Mouse (Mus musculus) embryonic facial prominence, embryonic 15.5 days (tissue): Measurements from ENCODE around the gene Prmt8. TPM values are rescaled to one million over a fixed set of nuclear protein-coding genes. Genes with fewer than 3 reads are reported as not detected.

Source experiments
- ATAC-seq: fragments of 200-750 bp; cut with Nextera tagmentation; 2 replicates; pipeline ENCODE4 v1.8.0; 2017; ENCODE audit warnings: low read depth, moderate TSS enrichment; ENCODE audit not compliant: insufficient number of reproducible peaks, low FRiP score, low TSS enrichment
- H3K27ac ChIP-seq: fragments of 300-500 bp; sonication (generic); replicated peaks from 2 replicates; pipeline ENCODE4 v1.5.1; 2015; ENCODE audit warnings: mild to moderate bottlenecking, inconsistent platforms
- H3K27me3 ChIP-seq: fragments of 300-500 bp; sonication (generic); 2 replicates; pipeline ENCODE4 v1.6.1; 2015; ENCODE audit warnings: inconsistent platforms
- H3K36me3 ChIP-seq: fragments of 300-500 bp; sonication (generic); 2 replicates; pipeline ENCODE4 v1.6.1; 2015; ENCODE audit warnings: mild to moderate bottlenecking, inconsistent platforms
- H3K4me1 ChIP-seq: fragments of 300-500 bp; sonication (generic); 2 replicates; pipeline ENCODE4 v1.6.1; 2015; ENCODE audit warnings: inconsistent platforms
- H3K4me2 ChIP-seq: fragments of 300-500 bp; sonication (generic); replicated peaks from 2 replicates; pipeline ENCODE4 v1.6.1; 2015; ENCODE audit warnings: mild to moderate bottlenecking, inconsistent platforms
- H3K4me3 ChIP-seq: fragments of 300-500 bp; sonication (generic); replicated peaks from 2 replicates; pipeline ENCODE4 v1.5.1; 2015; ENCODE audit warnings: mild to moderate bottlenecking, inconsistent platforms
- H3K9ac ChIP-seq: fragments of 300-500 bp; sonication (generic); 2 replicates; pipeline ENCODE4 v1.6.1; 2015; ENCODE audit warnings: inconsistent platforms
- H3K9me3 ChIP-seq: fragments of 300-500 bp; sonication (generic); replicated peaks from 2 replicates; pipeline ENCODE4 v1.6.1; 2016; ENCODE audit warnings: inconsistent platforms
- whole genome bisulfite sequencing: fragments of 180-500 bp; shearing (Covaris S2); methylation state at CpG from one replicate; pipeline ENCODE4 v1.1.7; 2015; 5-methylcytosine and 5-hydroxymethylcytosine counted together
- polyA plus RNA-seq: library from polyadenylated mRNA; unstranded; fragments of >200 nt; fragmentation: Nextera tagmentation; extraction: Ambion mirVana; gene quantifications from 2 replicates; pipeline ENCODE4 v1.2.1, GENCODE M21; 2015

Prmt8 gene
- 1.1 and 2.0 TPM in 2 replicates for polyA plus RNA-seq

DNA sequence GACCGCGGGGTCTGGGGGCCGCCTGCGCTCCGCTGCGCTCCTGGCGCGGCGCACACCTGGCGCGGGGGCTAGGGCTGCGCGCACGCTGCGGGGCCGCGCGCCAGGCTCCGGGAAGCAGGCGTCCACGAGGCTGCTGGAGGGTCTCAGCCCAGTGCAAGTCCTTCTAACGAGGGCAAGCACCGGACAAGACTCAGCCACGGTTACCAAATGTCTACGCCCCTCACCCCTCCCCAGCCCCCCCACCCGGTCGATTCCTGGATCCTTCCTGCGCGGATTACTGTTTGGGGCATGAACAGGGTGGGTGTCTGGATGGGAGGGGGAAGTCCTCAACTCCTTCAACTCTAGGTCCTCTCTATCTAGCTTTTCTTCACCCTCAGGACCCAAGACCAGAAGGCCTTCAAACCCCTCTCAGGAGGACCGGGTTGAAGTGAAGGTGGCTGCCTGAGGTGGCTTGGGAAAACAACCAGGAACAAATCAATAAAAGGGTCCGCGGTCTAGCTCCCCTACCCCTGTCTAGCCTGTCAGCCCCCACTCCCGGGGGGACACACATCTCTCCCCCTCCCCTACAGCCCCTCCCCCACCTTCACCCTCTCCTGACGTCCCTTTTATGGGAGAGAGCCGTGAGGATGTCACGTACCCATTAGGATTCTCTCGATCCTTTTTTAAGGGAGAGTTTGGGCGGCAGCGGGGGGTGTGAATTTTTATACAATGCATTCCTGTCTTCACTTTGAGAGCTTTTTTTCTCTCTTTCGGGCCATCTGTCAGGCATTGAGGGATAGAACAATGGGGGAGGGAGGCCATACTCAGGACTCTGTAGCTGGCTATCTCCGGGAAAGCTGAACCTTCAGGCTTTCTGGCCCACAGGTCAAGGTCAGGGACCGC lies at the start of gene Prmt8:
Gene Prmt8, minus strand, starts transcription at position 198 of the 882 bp plus-strand sequence.
- Histone ChIP-seq H3K27ac (no peak within 1 kb of the TSS), H3K27me3 (peaks cover 80% of the 10 kb centered on the region), H3K4me3 (peak within 1 kb of the TSS; percentile 43), H3K9ac (no peak within 1 kb of the TSS), H3K9me3 (no peaks in the 10 kb centered on the region), H3K4me1 (peaks cover 39% of the 10 kb centered on the region), H3K4me2 (peak within 1 kb of the TSS; percentile 80), H3K36me3 (no peaks in the 10 kb centered on the region)
- 1% methylated on average over 40 of the region's 42 CpGs for WGBS
- ATAC-seq = no peak

DNA sequence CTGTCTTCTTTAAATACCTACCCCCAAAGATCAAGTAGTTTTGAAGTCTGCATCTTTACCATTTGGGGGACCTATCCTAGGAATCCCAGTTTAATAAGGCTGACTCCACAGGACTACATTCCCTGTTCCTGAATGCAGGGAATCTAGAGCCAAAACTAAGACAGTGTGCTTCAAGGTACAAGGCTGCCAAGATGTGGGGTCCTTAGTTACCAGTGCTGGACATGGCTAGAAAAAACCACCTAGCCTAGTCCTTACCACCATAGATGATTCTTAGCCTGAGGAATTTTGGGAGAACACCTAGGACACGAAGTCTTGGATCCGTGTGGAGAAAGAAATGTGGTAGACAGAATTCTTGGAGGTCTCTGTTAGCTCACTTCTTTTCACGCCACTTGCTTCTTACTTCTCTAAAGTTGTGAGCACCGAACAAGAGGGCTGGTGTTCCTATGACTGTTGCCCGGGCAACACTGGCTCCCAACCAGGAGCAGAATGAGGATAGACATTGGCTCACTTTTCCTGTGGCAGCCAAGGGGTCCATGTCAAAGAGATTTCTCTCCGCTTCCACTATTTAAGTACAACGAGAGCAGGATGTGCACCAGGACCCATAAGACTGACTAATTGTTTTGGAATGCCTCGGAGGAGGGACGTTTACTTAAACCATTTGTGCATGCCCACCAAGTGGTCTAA lies 33.9 kb upstream of the Prmt8 start:
- no peaks in the 10 kb centered on the region for H3K36me3 ChIP-seq

DNA sequence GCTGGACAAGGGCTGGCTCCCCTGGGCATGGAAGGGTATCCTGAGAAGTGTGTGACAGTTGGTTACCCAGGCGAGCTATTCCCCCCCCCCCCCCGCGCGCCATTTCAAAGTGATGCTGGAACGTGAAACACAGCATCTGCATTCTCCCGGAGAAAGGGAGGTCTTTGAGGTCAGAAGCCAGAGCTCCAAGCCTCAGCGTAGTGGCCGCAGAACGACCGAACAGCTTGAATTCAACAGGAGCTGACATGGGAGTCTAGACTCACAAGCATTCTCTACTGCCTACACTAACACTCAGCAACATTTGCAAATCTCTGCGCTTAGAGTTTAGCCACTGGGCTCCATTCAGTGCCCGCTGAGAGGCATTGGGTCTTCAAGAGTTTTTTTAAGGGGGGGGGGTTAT lies 32.9 kb upstream of the Prmt8 start:
- no peaks in the 10 kb centered on the region for H3K4me1 ChIP-seq
- H3K4me2 ChIP-seq = no peak overlapping the region
- WGBS = 69% methylated on average over 12 of the region's 12 CpGs
- ATAC-seq = no peak
- H3K27me3 ChIP-seq = no peaks in the 10 kb centered on the region
- H3K9me3 ChIP-seq = no peaks in the 10 kb centered on the region
- no peak overlapping the region for H3K27ac ChIP-seq
- H3K4me3 ChIP-seq = no peak overlapping the region
- no peak overlapping the region for H3K9ac ChIP-seq
- H3K36me3 ChIP-seq = no peaks in the 10 kb centered on the region

More for the DNA sequence above, 33.9 kb upstream of the Prmt8 start:
- H3K9ac ChIP-seq = no peak overlapping the region
- H3K4me3 ChIP-seq = no peak overlapping the region
- H3K4me2 ChIP-seq = no peak overlapping the region
- no peaks in the 10 kb centered on the region for H3K4me1 ChIP-seq
- H3K9me3 ChIP-seq = no peaks in the 10 kb centered on the region
- WGBS = 56% methylated on average over 9 of the region's 9 CpGs
- no peaks in the 10 kb centered on the region for H3K27me3 ChIP-seq
- ATAC-seq = peak; percentile 24; the same call in 1 of the 2 replicates
- H3K27ac ChIP-seq = no peak overlapping the region

DNA sequence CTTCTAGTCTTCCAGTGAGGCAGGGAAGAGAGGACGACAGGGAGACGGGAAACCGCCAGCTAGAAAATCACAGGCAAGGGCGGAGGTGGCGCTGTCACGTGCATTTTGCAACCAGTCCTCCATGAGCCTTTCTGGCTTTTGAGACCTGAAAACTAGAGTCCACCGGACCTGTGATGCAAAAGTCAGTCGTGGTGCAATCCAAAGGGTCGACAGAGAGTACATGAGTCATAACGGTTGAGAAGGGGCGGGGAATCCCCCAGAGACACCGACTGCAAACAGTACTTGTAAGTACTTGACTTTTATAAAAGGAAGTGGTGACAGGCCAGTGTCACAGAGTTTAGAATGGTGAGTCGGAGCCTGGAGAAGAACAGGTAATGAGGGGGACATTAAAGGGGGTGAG lies 20.8 kb upstream of the Prmt8 start:
- no peaks in the 10 kb centered on the region for H3K27me3 ChIP-seq
- no peaks in the 10 kb centered on the region for H3K4me1 ChIP-seq
- ATAC-seq = no peak
- no peaks in the 10 kb centered on the region for H3K36me3 ChIP-seq
- no peak overlapping the region for H3K4me2 ChIP-seq
- WGBS = 62% methylated on average over 13 of the region's 13 CpGs
- H3K9ac ChIP-seq = no peak overlapping the region
- H3K9me3 ChIP-seq = no peaks in the 10 kb centered on the region
- H3K27ac ChIP-seq = no peak overlapping the region
- H3K4me3 ChIP-seq = no peak overlapping the region

DNA sequence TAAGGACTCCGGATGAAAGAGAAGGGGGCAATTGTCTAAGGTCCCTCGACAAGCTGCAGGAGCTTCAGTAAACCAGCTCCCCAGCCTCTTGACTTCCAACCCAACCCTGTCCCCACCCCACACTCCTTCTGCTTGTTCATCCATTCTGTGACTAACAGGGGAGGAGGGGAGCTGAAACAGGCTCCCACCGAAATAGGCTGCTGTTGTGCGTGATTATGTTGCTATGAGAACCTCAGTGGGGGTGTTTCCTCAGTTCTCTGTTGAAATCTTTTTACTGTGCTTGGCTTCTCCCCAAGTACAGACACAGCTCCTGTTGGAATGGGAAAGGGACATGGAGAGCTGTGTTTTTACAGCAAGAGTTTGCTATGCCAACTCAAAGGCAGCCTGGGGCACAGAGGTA lies 1.5 kb upstream of the Prmt8 start:
- Histone ChIP-seq H3K4me2 (no peak overlapping the region), H3K9ac (no peak overlapping the region), H3K4me1 (peaks cover 38% of the 10 kb centered on the region), H3K4me3 (no peak overlapping the region), H3K9me3 (no peaks in the 10 kb centered on the region), H3K36me3 (no peaks in the 10 kb centered on the region), H3K27ac (no peak overlapping the region), H3K27me3 (peaks cover 67% of the 10 kb centered on the region)
- ATAC-seq = no peak
- 38% methylated on average over 4 of the region's 4 CpGs for WGBS

DNA sequence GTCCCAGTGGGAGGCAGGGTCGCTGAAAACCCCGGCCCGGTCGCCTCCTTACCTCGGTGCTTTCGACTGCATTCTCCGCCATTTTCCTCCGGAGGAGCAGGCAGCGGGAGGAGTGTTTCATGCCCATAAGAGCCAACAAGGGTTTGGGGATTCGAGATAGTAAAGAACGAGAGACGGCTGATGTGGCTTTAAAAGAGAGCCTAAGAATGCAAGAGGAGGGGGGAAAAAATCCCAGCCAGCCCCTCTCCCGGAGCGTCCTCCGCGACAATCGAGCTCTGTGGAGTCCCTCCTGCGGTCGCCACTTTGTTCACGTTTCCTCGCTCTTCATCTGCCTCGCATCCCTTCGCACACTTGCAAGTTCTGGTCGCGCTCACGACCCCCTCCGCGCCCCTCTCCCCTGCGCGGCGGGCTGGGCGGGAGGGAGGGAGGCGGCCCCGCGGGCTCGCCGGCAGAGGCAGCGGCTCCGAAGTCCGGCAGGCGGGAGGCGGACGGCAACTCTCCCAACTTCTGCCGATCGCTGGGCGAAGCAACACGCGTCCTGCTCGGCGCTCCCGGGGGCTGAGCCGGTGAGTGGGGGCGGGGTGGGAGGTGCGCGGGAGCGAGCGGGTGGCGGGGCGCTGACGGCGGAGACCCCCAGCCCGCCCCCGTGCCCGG lies 524 bp downstream of the Prmt8 start:
- Histone ChIP-seq H3K4me1 (peaks cover 39% of the 10 kb centered on the region), H3K9ac (no peak overlapping the region), H3K4me3 (peak overlapping the region; percentile 43), H3K27ac (no peak overlapping the region), H3K36me3 (no peaks in the 10 kb centered on the region), H3K27me3 (peaks cover 83% of the 10 kb centered on the region), H3K9me3 (no peaks in the 10 kb centered on the region), H3K4me2 (peak overlapping the region; percentile 80)
- WGBS = under 1% methylated on average over 59 of the region's 64 CpGs
- ATAC-seq = no peak

DNA sequence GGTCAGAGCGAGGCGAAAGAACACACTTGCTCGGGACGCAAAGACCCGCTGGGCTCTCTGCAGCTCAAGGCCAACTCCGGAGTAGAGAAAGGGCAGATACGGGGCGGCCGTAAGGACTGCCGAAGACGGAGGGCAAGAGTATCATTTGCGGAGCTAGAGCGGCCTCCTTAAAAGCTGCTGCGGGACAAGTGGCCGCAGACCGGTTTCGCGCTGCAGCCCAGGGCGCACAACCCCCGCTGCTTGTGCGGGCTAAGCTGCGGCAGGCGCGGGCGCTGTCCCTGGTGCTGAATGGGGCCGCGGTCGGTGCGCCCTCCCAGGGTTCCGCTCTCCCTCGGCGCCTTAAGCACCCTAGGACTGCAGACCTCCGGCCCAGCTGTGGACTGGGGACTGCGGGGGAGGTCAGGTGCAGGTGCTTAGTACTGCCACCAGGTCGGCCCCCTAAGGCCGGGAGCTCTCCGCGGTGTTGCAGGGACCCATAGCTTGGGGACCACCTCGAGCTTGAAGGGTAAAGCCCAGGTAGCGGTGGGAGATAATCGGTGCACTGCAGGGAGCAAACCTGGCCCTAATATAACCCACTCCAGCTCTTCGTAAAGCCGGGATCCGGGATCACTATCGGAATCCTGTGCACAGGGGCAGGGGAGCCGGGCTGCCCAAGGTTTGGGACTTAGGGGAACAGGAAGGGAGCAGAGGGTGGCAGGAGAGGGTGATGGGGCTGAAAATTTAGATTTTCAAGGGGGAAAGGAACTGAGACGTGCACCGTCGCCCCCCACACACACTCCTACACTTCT lies 1.4 kb downstream of the Prmt8 start:
- Histone ChIP-seq H3K4me1 (peaks cover 39% of the 10 kb centered on the region), H3K4me2 (peak overlapping the region; percentile 80), H3K27me3 (peaks cover 92% of the 10 kb centered on the region), H3K36me3 (no peaks in the 10 kb centered on the region), H3K9me3 (no peaks in the 10 kb centered on the region), H3K27ac (no peak overlapping the region), H3K9ac (no peak overlapping the region), H3K4me3 (peak overlapping the region; percentile 43)
- WGBS = under 1% methylated on average over 49 of the region's 49 CpGs
- peak; percentile 80 for ATAC-seq

DNA sequence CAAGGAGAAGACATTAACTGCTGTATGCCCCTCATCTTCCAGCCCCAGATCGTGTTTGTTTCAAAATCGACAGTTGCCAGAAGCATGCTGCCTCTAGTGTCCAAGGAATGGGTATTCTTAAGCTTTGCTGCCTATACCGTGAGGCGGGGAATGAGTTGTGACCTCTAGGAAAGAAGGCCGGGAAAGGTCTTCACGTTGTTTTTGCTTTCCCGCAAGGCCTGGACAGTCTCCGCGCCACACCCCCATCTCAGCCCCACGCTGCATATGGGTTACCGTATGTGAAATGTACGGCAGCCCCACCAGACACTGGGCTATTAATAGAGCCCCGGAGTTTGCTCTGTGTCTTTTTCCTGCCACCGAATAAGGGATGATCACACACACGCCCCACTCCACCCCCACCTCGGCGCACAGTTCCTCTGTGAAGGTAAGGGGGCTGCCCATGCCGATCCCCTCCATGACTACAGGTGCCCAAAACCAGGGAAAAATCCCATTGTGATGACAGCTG lies 2.0 kb downstream of the Prmt8 start:
- Histone ChIP-seq H3K9ac (no peak overlapping the region), H3K36me3 (no peaks in the 10 kb centered on the region), H3K4me2 (peak overlapping the region; percentile 80), H3K9me3 (no peaks in the 10 kb centered on the region), H3K27ac (no peak overlapping the region), H3K27me3 (peaks cover 88% of the 10 kb centered on the region), H3K4me3 (peak overlapping the region; percentile 43), H3K4me1 (peaks cover 39% of the 10 kb centered on the region)
- 0 out of 2 replicates have a peak, but pooled peaks have one; percentile 11 for ATAC-seq
- 2% methylated on average over 18 of the region's 18 CpGs for WGBS

DNA sequence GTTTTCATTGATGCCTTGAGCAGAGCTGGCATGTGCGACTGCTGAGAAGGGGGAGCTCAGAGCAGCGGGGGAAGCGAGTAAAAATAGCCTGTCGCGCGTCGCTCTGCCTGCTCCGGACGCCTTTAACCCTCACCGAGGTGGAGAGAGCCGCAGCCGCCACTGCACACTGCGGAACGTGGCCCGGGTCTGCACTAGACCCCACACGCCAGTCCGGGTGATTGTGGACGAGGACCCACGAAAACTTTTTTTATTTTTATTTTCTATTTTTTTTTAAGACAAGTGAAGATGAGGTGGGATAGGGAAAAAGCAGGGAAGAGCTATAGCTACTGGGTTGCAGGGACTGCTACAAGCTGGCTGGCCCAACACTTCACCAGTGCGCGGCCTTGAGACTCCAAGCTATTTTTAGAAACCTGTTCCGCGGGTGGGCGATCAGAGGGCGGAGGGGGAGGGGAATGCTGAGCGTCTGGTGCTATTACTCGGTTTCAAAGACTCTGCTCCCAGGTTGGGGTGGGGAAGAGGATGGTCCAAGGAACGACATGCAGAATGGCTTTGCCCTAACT lies 2.6 kb downstream of the Prmt8 start:
- under 1% methylated on average over 28 of the region's 28 CpGs for WGBS
- H3K9ac ChIP-seq = no peak overlapping the region
- no peak for ATAC-seq
- H3K27me3 ChIP-seq = peaks cover 83% of the 10 kb centered on the region
- peak overlapping the region; percentile 43 for H3K4me3 ChIP-seq
- H3K36me3 ChIP-seq = no peaks in the 10 kb centered on the region
- H3K9me3 ChIP-seq = no peaks in the 10 kb centered on the region
- H3K4me2 ChIP-seq = peak overlapping the region; percentile 80
- peaks cover 39% of the 10 kb centered on the region for H3K4me1 ChIP-seq
- H3K27ac ChIP-seq = no peak overlapping the region

DNA sequence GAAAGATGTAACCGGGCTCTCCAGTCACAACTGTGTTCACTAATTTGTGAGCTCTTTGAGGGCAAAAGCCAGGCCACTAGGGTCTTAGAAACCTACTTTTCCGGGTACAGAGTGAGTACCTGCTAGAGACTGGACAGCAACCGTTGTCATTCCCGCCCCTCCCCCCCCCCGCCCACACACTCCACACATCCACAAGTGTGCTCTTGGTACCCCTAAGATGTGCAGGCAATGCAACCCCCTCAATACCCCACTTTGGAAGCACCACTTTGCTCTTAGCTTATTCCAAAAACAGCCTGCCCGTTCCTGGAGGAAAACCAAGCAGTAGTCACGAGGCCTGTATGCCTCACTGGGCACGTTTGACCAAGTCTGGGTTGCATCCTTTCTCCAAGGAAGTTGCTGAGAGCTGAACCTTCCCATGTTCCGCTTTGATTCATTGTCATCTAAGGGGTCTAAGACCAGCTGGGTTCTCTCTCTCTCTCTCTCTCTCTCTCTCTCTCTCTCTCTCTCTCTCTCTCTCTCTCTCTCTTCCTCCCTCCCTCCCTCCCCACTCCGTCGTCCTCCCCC lies 3.1 kb downstream of the Prmt8 start:
- H3K27ac ChIP-seq = no peak overlapping the region
- H3K4me3 ChIP-seq = no peak overlapping the region; the same call in 1 of the 2 replicates
- peaks cover 39% of the 10 kb centered on the region for H3K4me1 ChIP-seq
- WGBS = 5% methylated on average over 9 of the region's 11 CpGs
- H3K9ac ChIP-seq = no peak overlapping the region
- no peaks in the 10 kb centered on the region for H3K9me3 ChIP-seq
- no peak for ATAC-seq
- no peaks in the 10 kb centered on the region for H3K36me3 ChIP-seq
- peak overlapping the region; percentile 80 for H3K4me2 ChIP-seq
- peaks cover 77% of the 10 kb centered on the region for H3K27me3 ChIP-seq
